Mouse (Mus musculus) embryonic fibroblast, embryonic 13.5 days (primary cell): ENCODE data around the gene Arhgef10l. TPM values are rescaled to one million over a fixed set of nuclear protein-coding genes. Genes with fewer than 3 reads are reported as not detected.
A peak's percentile ranks its signal among the peaks of the same experiment; 100 is the strongest.
"Not testable (repeated sequence)": the region's sequence is repeated elsewhere in the genome, so short reads cannot be mapped to it uniquely, and the experiment has no call there.

Experiments used
- H3K27ac ChIP-seq: 2 replicates; pipeline ENCODE4 v1.5.1; 2012; ENCODE audit warnings: low read length, control low read depth, inconsistent platforms; ENCODE audit not compliant: insufficient read depth
- H3K4me1 ChIP-seq: 2 replicates; pipeline ENCODE4 v1.6.1; 2011; ENCODE audit warnings: low read length; ENCODE audit not compliant: control insufficient read depth, insufficient read depth
- H3K4me3 ChIP-seq: 2 replicates; pipeline ENCODE4 v1.5.1; 2011; ENCODE audit warnings: mild to moderate bottlenecking, control low read depth, low read length; ENCODE audit not compliant: insufficient read depth
- CTCF ChIP-seq: IDR thresholded peaks from 2 replicates; pipeline ENCODE4 v1.5.1; 2011; ENCODE audit warnings: mild to moderate bottlenecking, control low read depth, low read length, moderate library complexity, borderline replicate concordance; ENCODE audit not compliant: insufficient read depth
- POLR2A ChIP-seq: IDR thresholded peaks from 2 replicates; pipeline ENCODE4 v1.6.1; 2011; ENCODE audit warnings: low read depth, mild to moderate bottlenecking, control low read depth, low read length, moderate library complexity
- polyA plus RNA-seq: library from polyadenylated mRNA; stranded (reverse); fragments of >200 nt; gene quantifications from 2 replicates; pipeline ENCODE4 v1.2.4, GENCODE M21; 2011; ENCODE audit warnings: low read depth; ENCODE audit not compliant: missing spikeins, insufficient read length

Gene Arhgef10l
- polyA plus RNA-seq, 1 experiment = 12.6 TPM

DNA sequence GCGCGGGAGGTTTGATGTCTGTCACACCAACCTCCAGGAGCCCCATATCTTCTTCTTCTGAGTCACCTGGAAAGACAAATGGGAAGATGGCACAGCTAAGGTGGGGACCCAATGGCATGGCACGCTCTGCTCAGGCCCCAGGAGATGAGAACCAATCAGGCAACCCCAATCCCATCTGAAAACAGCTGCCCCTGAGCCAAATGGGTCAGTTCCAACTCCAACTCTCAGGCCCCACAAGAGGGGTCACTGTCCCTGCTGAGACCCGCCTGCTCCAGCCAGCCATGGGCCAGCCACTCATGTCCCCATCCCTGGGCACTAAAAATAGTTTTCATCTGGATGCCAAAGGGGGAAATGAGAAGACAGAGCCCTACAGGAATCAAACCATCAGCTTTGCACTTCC is 84.9 kb downstream of the Arhgef10l start:
- Histone ChIP-seq H3K4me3 (no peak overlapping the region), H3K27ac (no peak overlapping the region), H3K4me1 (no peaks in the 10 kb centered on the region)
- TF ChIP-seq CTCF = no peak
- TF ChIP-seq POLR2A = no peak

DNA sequence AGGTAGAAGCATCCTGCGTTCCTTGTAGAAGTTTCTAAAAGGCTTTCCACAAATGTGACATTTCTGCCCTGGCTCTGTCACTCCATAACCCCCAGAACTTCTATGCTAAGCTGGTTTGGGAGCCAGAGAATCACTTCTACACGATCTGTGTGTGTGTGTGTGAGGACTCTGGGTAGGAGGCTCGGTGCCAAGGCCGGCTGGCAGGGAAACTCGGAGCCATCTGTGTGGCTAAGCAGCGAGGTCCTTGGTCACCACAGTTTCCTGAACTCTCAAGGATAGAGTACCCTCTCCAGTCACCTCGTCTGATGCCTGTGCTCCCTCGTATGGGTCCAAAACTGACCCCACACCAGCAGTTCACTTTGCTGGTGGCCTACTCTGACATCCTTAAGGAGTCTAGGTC is 86.2 kb downstream of the Arhgef10l start:
- TF ChIP-seq CTCF = no peak
- no peak for TF ChIP-seq POLR2A
- H3K4me3 ChIP-seq = no peak overlapping the region
- no peak overlapping the region for H3K27ac ChIP-seq
- no peaks in the 10 kb centered on the region for H3K4me1 ChIP-seq

DNA sequence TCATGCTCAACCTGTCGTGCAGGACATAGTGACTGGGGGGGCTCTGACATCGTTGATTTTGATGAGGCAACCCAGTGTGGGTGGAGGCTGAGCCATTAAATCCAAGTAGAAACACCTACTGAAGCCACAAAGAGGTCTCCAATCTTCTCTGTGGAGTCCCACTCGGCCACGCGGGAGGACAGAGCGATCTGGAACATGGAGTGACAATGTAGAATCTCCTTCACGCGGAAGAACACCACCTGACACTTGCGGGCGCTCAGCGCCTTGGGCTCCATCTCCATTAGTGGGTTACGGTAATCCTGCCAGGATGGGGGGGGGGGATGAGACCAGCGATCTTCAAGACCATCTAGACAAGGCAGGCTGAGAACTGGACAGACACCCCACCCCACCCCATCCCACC is 86.7 kb downstream of the Arhgef10l start:
- no peaks in the 10 kb centered on the region for H3K4me1 ChIP-seq
- no peak for TF ChIP-seq CTCF

DNA sequence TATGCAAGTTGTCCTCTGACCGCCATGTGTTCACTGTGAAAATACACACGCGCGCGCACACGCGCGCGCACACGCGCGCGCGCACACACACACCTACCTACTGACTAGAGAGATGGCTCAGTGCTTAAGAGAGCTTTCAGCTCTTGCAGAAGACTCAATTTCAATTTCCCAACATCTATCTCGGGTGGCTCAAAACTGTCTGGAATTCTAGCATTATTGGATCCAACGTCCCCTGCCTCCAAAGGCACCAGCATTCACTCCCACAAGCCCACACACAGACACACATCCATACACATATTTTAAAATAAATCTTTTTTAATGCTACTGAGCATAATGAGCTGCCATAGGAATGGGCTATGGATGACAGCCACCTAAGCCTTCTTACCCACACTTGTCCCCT is 89.2 kb downstream of the Arhgef10l start:
- TF ChIP-seq POLR2A (no peak), CTCF (no peak)
- H3K27ac ChIP-seq = no peak overlapping the region
- no peak overlapping the region for H3K4me3 ChIP-seq
- no peaks in the 10 kb centered on the region for H3K4me1 ChIP-seq

More for the DNA sequence above, 86.7 kb downstream of the Arhgef10l start:
- Histone ChIP-seq H3K27ac (no peak overlapping the region), H3K4me3 (no peak overlapping the region)

DNA sequence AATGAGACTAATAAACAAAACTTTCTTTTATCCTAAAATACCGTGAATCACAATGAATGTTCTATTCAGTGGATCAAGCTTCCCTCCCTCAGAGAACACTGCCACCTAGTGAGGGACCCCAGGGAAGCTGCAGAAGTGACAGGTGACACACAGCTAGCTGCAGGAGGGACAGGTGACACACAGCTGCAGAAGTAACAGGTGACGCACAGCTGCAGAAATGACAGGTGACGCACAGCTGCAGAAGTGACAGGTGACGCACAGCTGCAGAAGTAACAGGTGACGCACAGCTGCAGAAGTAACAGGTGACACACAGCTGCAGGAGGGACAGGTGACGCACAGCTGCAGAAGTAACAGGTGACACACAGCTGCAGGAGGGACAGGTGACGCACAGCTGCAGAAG is 90.9 kb downstream of the Arhgef10l start:
- TF ChIP-seq CTCF = 0 out of 2 replicates have a peak, but pooled peaks have one; percentile 9
- not testable (repeated sequence) for H3K4me1 ChIP-seq, H3K4me3 ChIP-seq, H3K27ac ChIP-seq

DNA sequence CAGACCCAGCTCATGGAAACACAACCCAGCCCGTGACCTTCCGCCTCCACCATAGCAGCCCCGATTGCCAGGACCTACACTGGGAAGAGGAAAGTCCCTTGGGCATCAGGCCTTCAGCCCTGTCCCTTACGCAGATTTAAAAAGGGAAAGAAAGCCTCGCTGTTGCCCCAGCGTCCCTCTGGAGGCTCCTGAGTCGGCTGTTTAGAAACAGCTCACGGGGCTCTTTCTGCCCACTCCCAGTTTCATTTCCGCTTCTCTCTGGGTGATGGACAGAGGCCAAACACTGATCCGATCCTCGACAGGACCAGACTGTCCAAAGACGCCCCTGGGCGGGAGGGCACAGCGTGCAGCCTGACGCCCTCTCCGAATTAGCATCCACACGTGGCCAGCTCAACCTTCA is 93.4 kb downstream of the Arhgef10l start:
- Histone ChIP-seq H3K4me3 (no peak overlapping the region), H3K27ac (no peak overlapping the region)
- TF ChIP-seq POLR2A = no peak
- no peak for TF ChIP-seq CTCF

DNA sequence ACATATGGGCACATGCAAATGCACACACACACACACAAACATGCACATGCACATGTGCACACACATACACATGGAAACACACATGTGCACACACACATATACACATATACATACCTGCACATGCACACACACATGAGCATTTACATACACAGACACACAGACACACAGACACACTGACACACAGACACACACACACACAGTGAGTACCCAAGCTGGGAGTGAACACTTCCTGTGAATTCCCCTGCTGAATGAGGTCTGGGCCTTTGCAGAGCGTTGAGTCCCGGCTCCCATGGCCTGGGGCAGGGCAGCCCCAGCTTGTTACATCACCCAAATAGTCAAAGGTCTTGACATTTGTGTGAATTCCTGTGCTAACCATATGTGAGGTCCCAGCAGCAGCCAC is 96.4 kb downstream of the Arhgef10l start:
- TF ChIP-seq CTCF (no peak), POLR2A (no peak)
- Histone ChIP-seq H3K4me1 (no peaks in the 10 kb centered on the region), H3K4me3 (no peak overlapping the region), H3K27ac (no peak overlapping the region)

More for the DNA sequence above, 93.4 kb downstream of the Arhgef10l start:
- H3K4me1 ChIP-seq = no peaks in the 10 kb centered on the region

DNA sequence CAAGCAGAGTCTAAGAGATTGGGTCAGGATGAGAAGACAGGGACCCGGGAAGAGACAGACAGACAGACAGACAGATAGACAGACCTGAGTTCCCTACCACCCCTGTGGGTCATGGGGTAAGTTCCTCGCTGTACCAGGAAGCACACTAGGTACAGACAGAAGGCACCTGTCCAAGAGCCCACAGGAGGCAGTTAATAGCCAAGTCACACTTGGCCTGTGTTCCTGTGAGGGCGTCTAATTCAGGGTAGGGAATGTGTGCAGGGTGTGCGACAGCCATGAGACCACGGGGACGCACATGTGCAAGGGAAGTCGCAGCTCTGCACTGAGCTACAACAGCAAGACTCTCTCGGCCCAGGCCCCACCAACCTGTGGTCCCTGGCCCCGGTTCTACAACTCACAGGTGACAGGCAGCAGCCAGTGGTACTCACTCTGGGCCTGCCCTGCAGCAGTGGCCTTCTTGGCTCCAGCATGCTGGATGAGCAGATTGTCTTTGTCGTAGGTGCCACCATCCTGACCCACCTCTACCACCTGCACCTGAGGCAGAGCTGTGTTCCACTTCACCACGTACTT is 97.8 kb downstream of the Arhgef10l start:
- TF ChIP-seq POLR2A (no peak), CTCF (no peak)
- H3K4me1 ChIP-seq = no peaks in the 10 kb centered on the region
- H3K27ac ChIP-seq = no peak overlapping the region
- H3K4me3 ChIP-seq = no peak overlapping the region

DNA sequence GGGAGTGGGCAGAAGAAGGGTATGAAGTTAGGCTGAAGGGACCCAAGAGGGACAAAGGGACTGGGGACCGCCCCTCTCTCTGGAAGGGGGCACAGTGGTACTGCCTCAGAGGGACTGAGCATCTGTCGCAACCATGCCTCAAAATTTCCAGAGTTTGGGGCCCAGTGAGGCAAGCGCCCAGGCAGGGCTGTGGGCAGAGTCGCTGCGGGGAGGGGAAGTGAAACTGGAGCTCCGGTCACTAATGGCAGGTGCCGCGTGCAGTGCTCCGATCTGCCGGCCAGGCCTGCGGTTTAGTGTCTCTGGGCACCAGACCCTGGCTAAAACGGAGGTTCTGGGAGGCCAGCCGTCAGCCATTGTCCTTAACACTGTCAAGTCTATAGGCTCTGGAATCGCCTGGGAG is 99.0 kb downstream of the Arhgef10l start:
- no peak overlapping the region for H3K27ac ChIP-seq
- H3K4me1 ChIP-seq = no peaks in the 10 kb centered on the region
- no peak for TF ChIP-seq POLR2A
- no peak for TF ChIP-seq CTCF
- H3K4me3 ChIP-seq = no peak overlapping the region

DNA sequence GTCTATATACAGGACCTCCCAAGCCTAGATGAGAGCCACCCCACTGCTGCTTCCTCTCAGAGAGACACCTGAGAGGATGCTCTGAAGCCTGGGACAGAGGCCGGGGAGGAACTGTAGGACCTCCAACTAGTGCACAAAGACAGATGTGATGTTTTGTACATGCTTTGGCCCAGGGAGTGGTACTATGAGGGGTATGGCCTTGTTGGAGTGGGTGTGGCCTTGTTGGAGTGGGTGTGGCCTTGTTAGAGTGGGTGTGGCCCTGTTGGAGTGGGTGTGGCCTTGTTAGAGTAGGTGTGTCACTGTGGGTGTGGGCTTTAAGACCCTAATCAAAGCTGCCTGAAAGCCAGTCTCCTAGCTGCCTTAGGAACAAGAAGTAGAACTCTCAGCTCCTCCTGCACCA is 101.4 kb downstream of the Arhgef10l start:
- not testable (repeated sequence) for H3K4me3 ChIP-seq, H3K27ac ChIP-seq

DNA sequence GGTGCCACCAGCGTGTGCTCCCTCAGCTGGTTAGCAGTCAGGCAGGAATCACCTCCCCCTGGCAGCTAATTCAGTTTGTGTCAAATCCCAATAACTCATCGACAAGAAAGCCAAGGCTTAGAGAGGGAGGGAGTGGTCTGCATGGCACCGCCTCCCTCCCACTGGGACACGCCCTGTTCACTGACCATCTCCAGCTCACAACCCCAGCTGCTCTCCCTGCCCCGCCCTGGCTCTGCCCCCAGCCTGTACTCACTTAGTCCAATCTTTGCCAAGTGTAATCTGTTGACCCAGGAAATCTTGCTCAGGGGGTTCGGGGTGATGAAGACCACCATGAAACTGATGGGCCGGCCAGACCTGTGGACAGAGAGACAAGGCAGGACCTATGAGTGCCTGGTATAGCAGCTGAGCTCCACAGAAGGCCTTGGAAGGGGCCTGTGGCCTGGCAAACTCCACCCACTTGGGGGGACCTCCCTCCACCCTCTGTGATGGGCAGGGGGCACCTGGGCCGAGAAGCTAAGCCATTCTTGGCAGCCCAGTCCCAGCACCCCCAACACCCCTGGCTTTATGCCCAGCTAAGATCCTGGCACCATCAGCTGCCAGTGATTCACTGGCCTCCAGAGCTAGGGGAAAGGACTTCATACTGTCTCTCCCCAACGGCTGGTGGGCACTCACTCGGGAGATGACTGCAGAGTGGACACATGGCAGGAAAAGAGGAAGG is 103.2 kb downstream of the Arhgef10l start:
- TF ChIP-seq CTCF (no peak), POLR2A (no peak)
- Histone ChIP-seq H3K4me3 (no peak overlapping the region), H3K4me1 (no peaks in the 10 kb centered on the region), H3K27ac (no peak overlapping the region)

More for the DNA sequence above, 101.4 kb downstream of the Arhgef10l start:
- not testable (repeated sequence) for H3K4me1 ChIP-seq
